ENCODE assay signal across 33 mouse cellular contexts in the genomic region with DNA sequence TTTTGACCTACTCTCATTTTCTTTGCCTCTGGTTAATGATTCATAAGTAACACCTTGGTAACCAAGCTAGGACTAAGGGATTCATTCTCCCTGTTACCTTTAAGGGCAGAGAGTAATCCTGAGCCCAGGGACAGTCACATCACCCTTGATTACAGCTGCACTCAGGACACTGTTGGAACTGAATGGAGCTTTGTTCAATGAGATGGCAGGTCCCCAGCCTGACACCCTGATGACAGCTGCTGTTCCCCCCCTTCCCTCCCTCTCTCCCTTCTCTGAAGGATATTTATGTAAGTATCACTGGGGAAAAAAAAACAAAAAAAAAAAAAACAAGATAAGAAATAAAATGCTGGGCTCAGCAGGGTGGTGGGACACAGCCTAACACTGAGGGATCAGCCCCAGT. TPM values are rescaled to one million over a fixed set of nuclear protein-coding genes. Genes with fewer than 3 reads are reported as not detected.
"Had no signal": no experiment of that assay in that cellular context is flagged by ENCODE, and none has a peak within 500 bp of the region (broad histone marks: within the 10 kb centered on the region; RNA-seq: fewer than 3 reads in every experiment).

No protein-coding gene starts in this region.

- ATAC-seq: inflammation-experienced regulatory T-cells, adult 6 months; intestine, embryonic 15.5 days; intestine, postnatal 0 days; liver, embryonic 12.5 days had no signal

- H3K27ac ChIP-seq: heart, embryonic 10.5 days; hindbrain, embryonic 13.5 days; hindbrain, embryonic 15.5 days; intestine, embryonic 15.5 days; layer of hippocampus, adult 2 months; left cerebral cortex, adult 2 months; limb, embryonic 10.5 days; limb, embryonic 12.5 days; liver, embryonic 12.5 days had no signal

- H3K4me1 ChIP-seq: heart, embryonic 10.5 days; heart, embryonic 12.5 days; hindbrain, embryonic 15.5 days; intestine, embryonic 15.5 days; limb, embryonic 10.5 days; limb, embryonic 12.5 days; liver, embryonic 12.5 days had no signal

- H3K36me3 ChIP-seq: heart, embryonic 10.5 days; heart, embryonic 12.5 days; hindbrain, embryonic 13.5 days; hindbrain, embryonic 15.5 days; intestine, embryonic 15.5 days; limb, embryonic 10.5 days; limb, embryonic 12.5 days; liver, embryonic 12.5 days had no signal

- H3K4me3 ChIP-seq: heart, embryonic 10.5 days; heart, embryonic 12.5 days; hindbrain, embryonic 13.5 days; hindbrain, embryonic 15.5 days; intestine, embryonic 15.5 days; layer of hippocampus, adult 2 months; left cerebral cortex, adult 2 months; limb, embryonic 10.5 days; limb, embryonic 12.5 days; liver, embryonic 12.5 days had no signal

- H3K9ac ChIP-seq: heart, embryonic 12.5 days; hindbrain, embryonic 13.5 days; hindbrain, embryonic 15.5 days; intestine, embryonic 15.5 days; limb, embryonic 12.5 days; liver, embryonic 12.5 days had no signal

- H3K27me3 ChIP-seq: heart, embryonic 12.5 days; hindbrain, embryonic 13.5 days; hindbrain, embryonic 15.5 days; intestine, embryonic 15.5 days; limb, embryonic 12.5 days; liver, embryonic 12.5 days had no signal

- H3K4me2 ChIP-seq: heart, embryonic 12.5 days; hindbrain, embryonic 13.5 days; hindbrain, embryonic 15.5 days; intestine, embryonic 15.5 days; limb, embryonic 12.5 days; liver, embryonic 12.5 days had no signal

- H3K9me3 ChIP-seq: heart, embryonic 10.5 days; heart, embryonic 12.5 days; hindbrain, embryonic 13.5 days; hindbrain, embryonic 15.5 days; intestine, embryonic 15.5 days; limb, embryonic 10.5 days; limb, embryonic 12.5 days; liver, embryonic 12.5 days had no signal

- DNase-seq: gastrocnemius, postnatal 14 days; gastrocnemius, postnatal 36 days; heart, adult 11 months; heart, postnatal 10 days; heart, postnatal 4 days; kidney, adult 18-20 months; kidney, adult 8-10 months; kidney, postnatal 10 days; kidney, postnatal 25 days; kidney, postnatal 4 days; liver had no signal

RNA-seq across cellular contexts. Expression of gene Gjd2, which starts 16.5 kb away (rescaled TPM):
- total RNA-seq: gastrocnemius, adult 8-10 months; gastrocnemius, postnatal 14 days; gastrocnemius, postnatal 36 days; heart, adult 8-10 months; heart, postnatal 10 days; heart, postnatal 25 days; heart, postnatal 4 days had no signal
- polyA plus RNA-seq: gonadal fat pad, adult 2 months; heart, embryonic 10.5 days; heart, embryonic 12.5 days; heart, embryonic 14.5 days; inflammation-experienced regulatory T-cells, adult 6 months; kidney, embryonic 14.5 days; limb, embryonic 10.5 days; limb, embryonic 12.5 days had no signal

RNA-seq across cellular contexts. Expression of gene Actc1, which starts 56.4 kb away (rescaled TPM):
- total RNA-seq: layer of hippocampus, adult 2 months; layer of hippocampus, postnatal 10 days; layer of hippocampus, postnatal 25 days; left cerebral cortex, adult 2 months; left cerebral cortex, postnatal 14 days; left cerebral cortex, postnatal 36 days had no signal
- polyA plus RNA-seq: inflammation-experienced regulatory T-cells, adult 6 months had no signal
